Mouse (Mus musculus): ENCODE measurements around the gene Gm21497.
"Not testable (repeated sequence)": the region's sequence is repeated elsewhere in the genome, so short reads cannot be mapped to it uniquely, and the experiment has no call there.

The Gm21497 gene

DNA sequence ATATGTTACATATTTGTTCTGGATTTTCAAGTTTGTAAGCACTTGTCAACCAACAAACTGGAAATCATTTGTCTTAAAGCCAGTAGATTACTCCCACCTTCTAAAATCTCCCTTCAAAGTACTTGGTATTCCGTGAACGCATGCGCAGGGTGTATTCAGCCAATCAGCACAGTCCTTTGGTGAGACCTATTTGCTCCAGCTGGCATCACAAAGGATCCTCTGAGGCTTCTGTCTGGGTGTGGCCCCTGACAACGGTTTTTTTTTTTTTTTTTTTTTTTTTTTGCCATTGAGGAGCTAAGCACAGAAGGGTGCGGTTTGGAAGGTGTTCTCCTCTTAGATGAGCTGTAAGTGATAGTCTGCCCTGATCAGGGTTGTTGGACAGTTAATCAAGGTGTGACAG, at the start of gene Gm21497:
Gene Gm21497 (plus strand): TSS at position 301 of the 400 bp plus-strand sequence.
- DNase-seq (ENCODE audit: extremely low spot score, low spot score), result not testable (repeated sequence)

All from neural tube, embryonic 10.5 days (tissue).